Comparison of ENCODE assay signal across 8 mouse cellular contexts in the genomic region with DNA sequence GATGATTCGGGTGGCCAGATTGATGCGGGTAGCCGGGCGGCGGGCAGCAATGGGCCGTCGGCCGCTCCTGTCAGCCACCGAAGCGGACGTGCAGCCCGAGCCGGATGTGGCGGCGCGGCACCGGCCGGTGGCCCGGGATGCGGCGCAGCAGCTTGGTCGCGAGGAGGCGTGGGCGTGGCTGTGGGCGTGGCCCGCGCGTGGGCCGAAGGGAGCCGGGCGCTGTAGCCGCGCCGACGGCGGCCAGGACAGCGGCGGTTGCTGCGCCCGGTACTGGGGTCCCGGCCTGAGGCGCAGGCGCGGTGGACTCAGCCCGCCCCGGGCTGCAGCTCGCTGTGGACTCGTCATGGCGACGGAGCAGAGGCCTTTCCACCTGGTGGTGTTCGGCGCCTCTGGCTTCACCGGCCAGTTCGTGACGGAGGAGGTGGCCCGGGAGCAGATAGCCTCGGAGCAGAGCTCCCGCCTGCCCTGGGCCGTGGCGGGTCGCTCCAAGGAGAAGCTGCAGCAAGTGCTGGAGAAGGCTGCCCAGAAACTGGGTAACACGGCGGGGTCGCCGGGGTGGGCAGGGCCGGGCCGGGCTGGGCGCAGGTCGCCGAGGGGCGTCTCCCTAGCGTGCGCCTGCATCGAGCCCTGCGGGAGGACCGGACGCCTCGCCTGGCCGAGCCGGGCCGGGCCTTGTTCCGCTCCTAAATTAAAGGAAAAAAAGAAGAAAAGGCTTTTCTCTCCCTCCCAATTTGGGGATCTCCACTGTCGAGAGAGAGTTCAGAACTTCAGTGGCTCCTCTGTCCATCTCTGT. TPM values are rescaled to one million over a fixed set of nuclear protein-coding genes. Genes with fewer than 3 reads are reported as not detected.
DNase-seq lines count a peak whose midpoint lies in the region; ATAC-seq and TF ChIP-seq lines count a peak whose summit lies in the region.

Gene Sccpdh (plus strand): TSS at position 198 of the 793 bp plus-strand sequence.

- TF ChIP-seq EP300 in lung, postnatal 0 days (IDR thresholded peaks at IDR 0.05): no peak

- peak within 1 kb of the TSS; percentile 63 for H3K4me2 ChIP-seq in hindbrain, embryonic 12.5 days (replicated peaks)
- H3K4me2 ChIP-seq in lung, postnatal 0 days (replicated peaks; ENCODE audit: low read depth, low read length): peak within 1 kb of the TSS; percentile 89

- under 1% methylated on average over 75 of the region's 84 CpGs for WGBS in hindbrain, embryonic 12.5 days
- WGBS in lung, postnatal 0 days: under 1% methylated on average over 73 of the region's 84 CpGs

- H3K4me1 ChIP-seq in hindbrain, embryonic 12.5 days: peaks cover 19% of the 10 kb centered on the region
- no peaks in the 10 kb centered on the region for H3K4me1 ChIP-seq in lung, postnatal 0 days (ENCODE audit: insufficient read depth, low read depth, low read length)

- H3K9me3 ChIP-seq in hindbrain, embryonic 12.5 days (replicated peaks): no peaks in the 10 kb centered on the region
- no peaks in the 10 kb centered on the region for H3K9me3 ChIP-seq in lung, postnatal 0 days (ENCODE audit: low read length)

- no peaks in the 10 kb centered on the region for H3K27me3 ChIP-seq in hindbrain, embryonic 12.5 days
- no peaks in the 10 kb centered on the region for H3K27me3 ChIP-seq in lung, postnatal 0 days (replicated peaks; ENCODE audit: insufficient read depth, low read length)

- H3K36me3 ChIP-seq in hindbrain, embryonic 12.5 days: peaks cover 18% of the 10 kb centered on the region
- H3K36me3 ChIP-seq in lung, postnatal 0 days (ENCODE audit: insufficient read depth, low read length): no peaks in the 10 kb centered on the region

- peak; percentile 97 for ATAC-seq in hindbrain, embryonic 12.5 days (ENCODE audit: low FRiP score)
- ATAC-seq in lung, postnatal 0 days: peak; percentile 97

- peak within 1 kb of the TSS; percentile 73 for H3K4me3 ChIP-seq in hindbrain, embryonic 12.5 days
- peak within 1 kb of the TSS; percentile 84 for H3K4me3 ChIP-seq in lung, postnatal 0 days (ENCODE audit: low read depth, low read length)

- no peak for TF ChIP-seq CTCF in lung, postnatal 0 days (IDR thresholded peaks at IDR 0.05)

- H3K27ac ChIP-seq in hindbrain, embryonic 12.5 days: peak within 1 kb of the TSS; percentile 85
- peak within 1 kb of the TSS; percentile 73 for H3K27ac ChIP-seq in lung, postnatal 0 days (ENCODE audit: low read length)

- DNase-seq in NIH3T3 (ENCODE audit: low read depth): peak; percentile 90
- DNase-seq in cerebellum, postnatal 10 days: peak; percentile 91 to 95
- DNase-seq in frontal cortex, postnatal 14 days (ENCODE audit: low spot score in 2 of 2): peak; percentile 63 to 69
- peak; percentile 82 to 89 for DNase-seq in layer of hippocampus, postnatal 10 days (ENCODE audit: low spot score in 2 of 2)
- DNase-seq in lung, postnatal 0 days (ENCODE audit: low spot score): peak; percentile 92
- DNase-seq in ovary, postnatal 10 days (ENCODE audit: low spot score): peak; percentile 74
- DNase-seq in thymus, postnatal 10 days (ENCODE audit: low spot score in 2 of 2): peak; percentile 32 to 55

- peak within 1 kb of the TSS; percentile 83 for H3K9ac ChIP-seq in hindbrain, embryonic 12.5 days
- H3K9ac ChIP-seq in lung, postnatal 0 days (replicated peaks; ENCODE audit: low read depth): peak within 1 kb of the TSS; percentile 79

RNA-seq across cellular contexts. Expression of gene Sccpdh, which starts in this region (rescaled TPM):
- polyA plus RNA-seq in hindbrain, embryonic 12.5 days (2016; fragmentation: Nextera tagmentation; extraction: Ambion mirVana): 112 and 116 TPM in 2 replicates
- total RNA-seq in layer of hippocampus, postnatal 10 days (2021): 10 to 100 TPM; 78.3 to 82.9 TPM
- 52.8 and 54.1 TPM in 2 replicates for polyA plus RNA-seq in lung, postnatal 0 days (2015; fragmentation: Nextera tagmentation; extraction: Ambion mirVana)

Comparison
In these comparisons a context has a peak if more than half of its experiments do, and no peak if none do; other contexts are left out.
1. Peak in every context shown above with its lines: DNase-seq, ATAC-seq, H3K4me3 ChIP-seq and H3K27ac ChIP-seq.